12 mouse cellular contexts compared by ENCODE assay signal in the genomic region with DNA sequence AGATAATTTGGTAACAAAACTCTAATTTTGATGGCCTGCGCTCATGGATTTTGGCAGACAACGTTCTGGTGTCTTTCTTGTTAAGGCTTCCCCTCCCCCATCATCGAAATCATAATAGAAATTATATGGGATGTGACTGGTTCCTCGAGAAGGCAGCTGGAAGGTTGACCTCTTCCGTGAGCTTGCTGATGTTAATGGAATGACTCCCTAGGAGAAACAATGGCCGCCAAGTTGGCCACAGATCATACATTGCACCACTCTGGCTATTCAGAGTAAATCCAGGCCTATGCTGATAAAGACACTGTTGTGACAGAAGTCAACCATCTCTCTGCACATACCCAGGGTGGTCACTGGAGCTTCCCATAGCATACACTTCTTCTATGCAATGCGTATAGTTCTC.
DNase-seq lines count a peak whose midpoint lies in the region.
"Had no signal": no experiment of that assay in that cellular context is flagged by ENCODE, and none has a peak within 500 bp of the region (broad histone marks: within the 10 kb centered on the region; RNA-seq: fewer than 3 reads in every experiment).

No protein-coding gene starts in this region.

- peak; percentile 35 for DNase-seq in adrenal gland, postnatal 10 days
- no peak for DNase-seq in adrenal gland, adult 18-20 months (ENCODE audit: low spot score in 2 of 2)
- DNase-seq in heart, adult 11 months, result peak; percentile 80
- DNase-seq in heart, postnatal 25 days (ENCODE audit: low spot score), result no peak
- DNase-seq in gastrocnemius, postnatal 14 days, result no peak
- DNase-seq: adrenal gland, adult 8-10 months; adrenal gland, postnatal 36 days; B cell, adult 2 months; cerebellum, adult 11-12 months; cerebellum, adult 2 months; cerebellum, adult 9-10 months; cerebellum, postnatal 25 days had no signal

- intact Hi-C loops in heart, postnatal 25 days (cut with DNase I), result no loop called here
- intact Hi-C loops in gastrocnemius, postnatal 14 days (cut with DNase I; ENCODE audit: low total_unique reads), result no loop called here

Comparison
In these comparisons a context has a peak if more than half of its experiments do, and no peak if none do; other contexts are left out.
1. DNase-seq: peak in adrenal gland, postnatal 10 days (single experiment) and heart, adult 11 months (single experiment); none in adrenal gland, adult 18-20 months (0 of 2), heart, postnatal 25 days (single experiment) and gastrocnemius, postnatal 14 days (single experiment).